Mouse (Mus musculus) G1E (cell line): ENCODE data around the gene Hoxd11.

ENCODE experiments used
- CTCF ChIP-seq: IDR thresholded peaks from 2 replicates; pipeline ENCODE4 v1.5.1; 2012; ENCODE audit warnings: low read depth, low read length, inconsistent platforms, mixed read lengths
- GATA1 ChIP-seq: IDR thresholded peaks from 2 replicates; pipeline ENCODE4 v1.6.1; 2012; ENCODE audit warnings: borderline replicate concordance, low read length, inconsistent platforms, mixed read lengths
- GATA2 ChIP-seq: IDR thresholded peaks from 2 replicates; pipeline ENCODE4 v1.6.1; 2012; ENCODE audit warnings: low read depth, low read length, inconsistent platforms, borderline replicate concordance
- TAL1 ChIP-seq: conservative IDR thresholded peaks from 2 replicates; pipeline ENCODE4 v1.6.1; 2012; ENCODE audit warnings: low read depth, low read length, inconsistent platforms, mixed read lengths

DNA sequence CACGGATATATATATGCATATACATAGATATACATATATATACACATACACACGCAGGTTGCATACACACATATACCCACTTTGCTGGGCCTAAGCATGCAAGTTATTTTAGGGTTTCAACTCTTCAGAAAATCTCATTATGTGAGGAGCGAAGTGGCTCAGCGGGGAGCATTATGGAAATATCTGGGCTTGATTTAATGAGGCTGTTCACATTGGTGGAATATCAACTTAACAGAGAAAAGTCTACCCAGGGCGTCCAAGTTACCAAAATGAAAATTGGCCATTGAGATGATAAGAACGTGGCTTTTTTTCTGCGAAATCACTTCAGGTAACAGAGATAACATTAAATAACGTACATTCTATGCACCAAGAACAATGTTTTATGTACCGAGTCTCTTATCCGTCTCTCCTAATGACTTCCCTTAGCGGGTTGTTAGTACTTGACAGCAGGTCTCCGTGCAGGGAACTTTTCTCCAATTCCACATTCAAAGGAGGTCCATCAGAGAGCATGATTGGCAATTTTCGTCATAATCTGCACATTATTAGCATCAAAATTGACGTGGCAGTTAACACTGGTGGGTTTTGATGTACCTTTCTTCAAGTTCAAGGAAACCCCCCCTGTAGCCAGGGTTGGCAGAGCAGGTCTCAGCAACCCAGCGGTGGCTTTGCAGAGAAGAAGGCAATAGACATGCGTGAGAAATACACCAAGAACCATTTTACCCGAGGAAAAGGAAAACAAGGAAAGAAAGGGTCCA is 25.4 kb upstream of the Hoxd11 start:
- no peak for TF ChIP-seq GATA2
- no peak for TF ChIP-seq CTCF
- no peak for TF ChIP-seq GATA1
- TF ChIP-seq TAL1, result no peak
